Comparison of ENCODE assay signal across 10 mouse cellular contexts in the genomic region with DNA sequence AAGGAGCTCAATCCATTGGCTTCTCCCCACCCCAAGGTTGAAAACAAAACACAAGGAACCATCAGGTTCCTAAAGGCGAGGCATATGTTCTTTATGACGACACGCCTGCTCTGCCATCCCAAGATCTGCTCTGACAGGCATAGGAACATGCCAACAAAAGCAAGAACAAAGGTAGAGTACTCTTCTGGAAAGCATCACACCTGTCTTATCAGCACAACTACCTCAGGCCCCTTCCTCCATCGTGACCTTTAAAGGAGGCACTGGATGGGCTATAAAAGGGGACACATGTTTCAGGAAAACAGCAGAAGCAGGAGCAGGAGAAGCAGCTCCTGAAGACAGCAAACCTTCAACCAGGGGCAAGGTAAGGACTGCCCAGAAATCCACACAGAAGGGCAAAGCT. TPM values are rescaled to one million over a fixed set of nuclear protein-coding genes. Genes with fewer than 3 reads are reported as not detected.
DNase-seq lines count a peak whose midpoint lies in the region; ATAC-seq lines count a peak whose summit lies in the region.
"Not testable (repeated sequence)": the region's sequence is repeated elsewhere in the genome, so short reads cannot be mapped to it uniquely, and the experiment has no call there.
"Had no signal": no experiment of that assay in that cellular context is flagged by ENCODE, and none has a peak within 500 bp of the region (broad histone marks: within the 10 kb centered on the region; RNA-seq: fewer than 3 reads in every experiment).

A gene (plus strand): TSS at position 301 of the 400 bp plus-strand sequence.

- not testable (repeated sequence) for H3K4me2 ChIP-seq in intestine, embryonic 14.5 days (ENCODE audit: low read length)

- not testable (repeated sequence) for H3K4me3 ChIP-seq in intestine, embryonic 14.5 days (ENCODE audit: low read depth, low read length)

- H3K36me3 ChIP-seq in intestine, embryonic 14.5 days (ENCODE audit: control insufficient read depth, insufficient read depth, low read length) = not testable (repeated sequence)

- 78% methylated on average over 4 of the region's 4 CpGs for WGBS in intestine, embryonic 14.5 days

- not testable (repeated sequence) for ATAC-seq in intestine, embryonic 14.5 days (replicated peaks; ENCODE audit: low FRiP score, low TSS enrichment, low read depth)

- not testable (repeated sequence) for H3K27ac ChIP-seq in intestine, embryonic 14.5 days (ENCODE audit: low read depth)

- H3K27me3 ChIP-seq in intestine, embryonic 14.5 days (replicated peaks; ENCODE audit: control insufficient read depth, insufficient read depth, low read length) = not testable (repeated sequence)

- H3K4me1 ChIP-seq in intestine, embryonic 14.5 days (replicated peaks; ENCODE audit: control insufficient read depth, insufficient read depth, low read length) = not testable (repeated sequence)

- H3K9ac ChIP-seq in intestine, embryonic 14.5 days (ENCODE audit: low read length) = not testable (repeated sequence)

- peak; percentile 51 for DNase-seq in heart, adult 11 months
- DNase-seq in intestine, embryonic 14.5 days (ENCODE audit: low spot score) = peak; percentile 20

- not testable (repeated sequence) for H3K9me3 ChIP-seq in intestine, embryonic 14.5 days (ENCODE audit: control insufficient read depth, low read length)

RNA-seq across cellular contexts. Expression of the gene that starts here (rescaled TPM):
- not detected in 2 replicates for polyA plus RNA-seq in intestine, embryonic 14.5 days (2014; fragmentation: Nextera tagmentation; extraction: Ambion mirVana)
- polyA plus RNA-seq: activated CD4-positive, CD25-positive, alpha-beta regulatory T cell, adult 4 months; adrenal gland, adult 2 months; brain, embryonic 14.5 days; C2C12; CD4-positive, CD25-positive, alpha-beta regulatory T cell, adult 4 months; cerebellum, adult 2 months; G1E; Patski had no signal

Comparison
In these comparisons a context has a peak if more than half of its experiments do, and no peak if none do; other contexts are left out.
1. Peak in DNase-seq in intestine, embryonic 14.5 days; RNA of the gene not detected or under 1 TPM.